Mouse (Mus musculus): ENCODE results near the gene Adamts9.

Gene Adamts9

DNA sequence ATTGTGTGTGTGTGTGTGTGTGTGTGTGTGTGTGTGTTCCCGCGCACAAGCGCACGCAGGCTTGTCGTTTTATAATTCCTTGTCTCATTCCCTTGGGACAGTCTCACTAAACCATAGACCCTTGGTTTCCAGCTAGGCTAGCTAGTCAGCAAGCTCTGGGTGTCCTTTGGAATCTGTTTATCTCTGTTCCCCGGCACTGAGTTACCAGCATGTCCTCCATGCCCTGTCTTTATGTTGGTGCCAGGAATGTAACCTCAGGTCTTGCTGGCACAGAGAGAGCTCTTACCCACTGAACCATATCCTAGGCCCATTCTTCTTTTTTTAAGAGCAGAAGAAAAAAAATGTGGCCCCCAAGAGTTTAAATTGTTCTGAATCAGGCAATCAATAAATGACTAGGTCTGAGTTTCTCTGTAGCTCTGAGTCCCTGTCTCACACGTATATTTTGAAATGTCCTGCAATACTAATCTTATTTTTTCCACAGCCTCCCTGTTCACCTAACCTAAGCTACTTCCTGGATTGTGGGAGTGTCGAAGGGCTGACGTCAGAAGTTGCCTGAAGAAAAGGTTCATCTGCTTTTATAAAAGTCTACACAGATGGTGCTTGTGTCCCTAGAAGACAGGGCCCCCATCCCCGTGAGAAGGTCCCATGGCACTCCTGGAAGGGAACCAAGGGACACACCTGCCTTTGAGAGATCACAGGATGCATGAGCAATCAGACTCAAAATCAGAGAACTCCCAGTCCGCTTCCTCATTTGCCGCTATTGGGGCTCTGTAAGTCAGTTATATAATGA is 84.4 kb downstream of the Adamts9 start:
- peak; percentile 95 for DNase-seq

DNA sequence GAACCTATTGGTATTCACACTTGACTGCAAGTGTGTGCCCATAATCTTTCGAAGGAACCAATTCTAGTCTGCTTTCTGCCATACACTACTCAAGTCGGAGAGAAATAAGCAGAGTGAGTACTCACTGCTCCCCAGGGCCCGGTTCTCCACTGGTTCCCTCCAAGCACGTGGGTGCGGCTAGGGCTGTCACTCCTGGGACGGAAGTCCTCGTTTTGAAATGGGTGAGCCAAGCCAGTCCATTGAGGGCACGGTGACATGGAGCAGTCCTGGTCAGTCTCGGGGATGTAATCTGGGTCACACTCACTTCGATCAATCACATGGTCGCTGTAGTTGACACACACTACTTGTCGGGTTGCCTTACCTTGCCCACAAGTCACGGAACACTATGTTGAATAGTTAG is 85.5 kb downstream of the Adamts9 start:
- peak; percentile 90 for DNase-seq

DNA sequence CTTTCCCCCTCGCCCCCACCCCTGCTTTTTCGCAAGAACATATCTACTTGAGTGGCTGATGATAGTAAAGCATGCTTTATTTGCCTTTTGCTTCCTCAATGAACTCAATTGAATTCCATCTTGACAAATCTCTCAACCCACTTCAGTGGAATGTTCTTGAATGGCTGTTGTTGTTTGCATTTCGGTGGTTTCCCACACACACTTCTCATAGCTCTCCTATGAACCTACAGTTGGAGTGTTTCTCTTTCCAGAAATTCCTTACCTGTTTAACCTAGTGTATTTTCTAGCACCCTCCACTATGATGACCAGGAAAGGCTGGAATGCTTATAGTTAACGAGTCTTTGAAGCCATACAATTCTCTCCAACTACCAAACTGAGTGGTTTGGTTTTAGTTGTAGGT is 88.4 kb downstream of the Adamts9 start:
- peak; percentile 16 for DNase-seq

- peak; percentile 100 for DNase-seq
These were observed 93.0 kb downstream of the Adamts9 start for GRCm38 (mm10) chr6:92850250-92850649.

- peak; percentile 92 for DNase-seq
These were observed 94.1 kb downstream of the Adamts9 start for GRCm38 (mm10) chr6:92849208-92849607.

- peak; percentile 89 for DNase-seq
These were observed 96.7 kb downstream of the Adamts9 start for GRCm38 (mm10) chr6:92846614-92847013.

- no peak for DNase-seq
These were observed 97.4 kb downstream of the Adamts9 start for GRCm38 (mm10) chr6:92845898-92846297.

GRCm38 (mm10) chr6:92843474-92843873 is 99.8 kb downstream of the Adamts9 start:
- DNase-seq: peak; percentile 61

GRCm38 (mm10) chr6:92842000-92842399 is 101.3 kb downstream of the Adamts9 start:
- no peak for DNase-seq

GRCm38 (mm10) chr6:92831106-92831505 is 112.2 kb downstream of the Adamts9 start:
- peak; percentile 55 for DNase-seq

DNA sequence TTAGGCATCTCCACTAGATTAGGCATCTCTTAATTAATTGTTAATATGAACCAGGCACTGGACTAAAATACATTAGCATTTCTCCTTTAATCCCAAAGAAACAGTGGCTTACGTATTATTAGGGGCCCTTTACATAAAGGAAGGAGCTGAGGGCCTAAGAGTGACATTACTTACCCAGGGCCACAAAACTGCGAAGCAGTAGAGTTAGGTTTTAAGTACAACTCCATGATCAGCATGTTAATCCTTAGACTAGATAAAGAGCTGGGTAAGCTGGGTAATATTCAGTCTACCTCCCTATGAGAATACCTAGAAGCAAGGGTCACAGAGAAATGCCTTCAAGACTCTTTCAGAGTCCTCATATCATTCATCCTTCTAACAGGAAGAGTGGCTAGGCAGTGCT is 114.1 kb downstream of the Adamts9 start:
- no peak for DNase-seq

- peak; percentile 88 for DNase-seq
These were observed 115.9 kb downstream of the Adamts9 start for GRCm38 (mm10) chr6:92827360-92827759.

DNA sequence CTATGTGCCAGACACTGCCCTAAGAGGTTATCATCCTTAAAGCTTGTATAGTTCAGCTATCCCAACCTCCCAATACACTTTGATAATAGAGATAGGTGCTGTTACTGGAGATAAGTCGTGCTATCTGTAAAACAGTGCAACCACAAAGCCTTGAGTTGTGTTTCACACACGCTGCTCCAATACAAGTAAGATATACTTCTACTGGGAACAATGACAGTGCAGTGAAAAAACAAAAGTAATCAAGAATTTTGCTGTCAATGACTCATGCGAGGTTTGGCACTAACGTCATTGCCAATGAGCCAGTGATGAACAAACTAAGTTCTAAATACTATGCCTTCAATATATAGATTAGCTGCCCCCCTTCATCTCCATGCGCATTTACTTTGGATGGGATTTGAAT is 116.7 kb downstream of the Adamts9 start:
- DNase-seq: peak; percentile 59

DNA sequence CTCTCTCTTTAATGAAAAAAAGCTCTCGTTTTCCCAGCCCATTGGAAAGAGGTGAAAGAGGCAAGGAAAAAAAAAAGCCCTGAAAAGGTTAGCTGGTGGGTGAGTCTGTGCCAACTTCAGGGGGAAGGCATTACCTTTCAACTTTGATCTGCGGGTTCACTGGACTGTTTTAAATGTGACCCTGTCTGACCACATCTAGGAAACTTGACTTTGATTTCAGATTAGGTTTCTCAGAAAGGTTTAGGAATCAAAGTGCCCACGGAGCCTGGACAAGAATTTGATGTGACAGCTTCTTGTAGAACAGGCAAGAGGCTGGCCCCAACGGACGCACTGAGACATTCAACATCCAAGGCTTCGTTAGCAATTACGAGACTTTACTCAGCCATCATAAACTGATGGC is 119.3 kb downstream of the Adamts9 start:
- peak; percentile 35 for DNase-seq

DNA sequence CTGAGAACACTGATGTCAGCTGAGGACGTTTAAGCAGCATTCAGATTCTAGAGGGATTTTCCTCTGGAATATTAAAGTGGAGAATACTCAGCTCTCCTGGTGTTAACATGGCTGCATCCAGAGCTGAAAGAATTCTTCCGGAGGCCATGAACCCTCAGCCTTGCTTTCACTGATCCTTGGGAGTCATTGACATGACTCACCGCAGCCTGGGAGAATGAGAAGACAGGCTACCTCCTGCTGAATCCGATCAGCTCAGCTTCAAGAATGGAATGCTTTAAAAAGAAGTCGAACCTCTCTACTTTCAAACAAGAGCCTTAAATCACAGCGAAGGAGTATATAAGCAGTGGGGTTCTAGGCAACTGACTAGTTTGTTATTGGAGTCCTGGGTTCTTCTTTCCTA is 121.3 kb downstream of the Adamts9 start:
- peak; percentile 63 for DNase-seq

DNA sequence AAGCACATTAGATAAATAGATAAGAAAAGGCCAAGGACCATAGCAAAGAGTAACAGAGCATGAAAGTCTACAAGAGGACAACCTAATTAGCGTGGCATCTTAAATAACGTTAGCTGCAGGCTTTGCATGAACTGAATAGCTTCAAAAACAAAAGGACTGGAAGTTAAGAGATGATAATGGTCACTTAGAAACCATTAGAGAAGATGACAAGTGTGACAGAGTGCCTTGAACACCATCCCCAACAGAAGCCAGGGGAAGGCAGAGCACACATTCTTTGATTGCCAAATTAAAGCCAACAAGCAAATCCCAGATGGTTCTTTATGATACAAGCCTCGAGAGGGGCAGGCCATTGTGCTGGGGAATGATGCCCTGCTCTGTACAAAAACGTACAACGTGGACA is 121.7 kb downstream of the Adamts9 start:
- no peak for DNase-seq

GRCm38 (mm10) chr6:92817661-92818060 is 125.6 kb downstream of the Adamts9 start:
- DNase-seq: peak; percentile 8

- peak; percentile 88 for DNase-seq
These were observed 127.0 kb downstream of the Adamts9 start, which contains the start of gene A730049H05Rik for GRCm38 (mm10) chr6:92816311-92816751. Gene A730049H05Rik (plus strand): TSS chr6:92816478.

DNA sequence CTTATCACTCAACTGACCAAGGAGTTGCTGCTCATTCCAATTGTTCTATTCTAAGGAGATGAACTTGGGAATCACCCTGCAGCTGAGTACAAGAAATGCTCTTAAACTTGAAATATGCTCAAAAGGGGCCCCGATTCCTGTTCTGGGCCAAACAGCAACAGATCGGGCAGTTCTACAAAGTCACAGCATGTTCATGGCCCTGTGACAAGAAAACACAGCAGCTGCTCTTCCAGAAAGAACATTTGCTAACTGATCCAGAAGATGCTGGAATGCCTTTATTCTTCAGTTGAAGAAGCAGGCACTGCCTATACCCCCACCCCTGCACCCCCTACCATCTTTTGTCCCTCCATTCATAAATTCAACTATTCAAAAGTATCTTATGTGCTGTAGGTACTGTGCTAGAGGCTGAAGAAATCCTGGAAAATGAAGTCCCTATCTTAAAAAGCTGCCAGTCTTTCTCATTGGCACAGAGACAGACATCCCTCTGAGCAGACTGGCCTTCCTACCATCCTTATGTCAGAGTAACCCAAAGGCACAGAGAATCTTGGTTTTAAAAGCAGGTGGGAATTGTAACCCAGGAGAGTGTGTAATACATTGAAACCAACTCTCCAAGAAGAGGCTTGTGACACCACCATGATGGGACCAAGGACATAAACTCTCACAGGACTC is 130.5 kb downstream of the Adamts9 start:
- DNase-seq: peak; percentile 94

GRCm38 (mm10) chr6:92811566-92811965 is 131.7 kb downstream of the Adamts9 start:
- peak; percentile 16 for DNase-seq

DNA sequence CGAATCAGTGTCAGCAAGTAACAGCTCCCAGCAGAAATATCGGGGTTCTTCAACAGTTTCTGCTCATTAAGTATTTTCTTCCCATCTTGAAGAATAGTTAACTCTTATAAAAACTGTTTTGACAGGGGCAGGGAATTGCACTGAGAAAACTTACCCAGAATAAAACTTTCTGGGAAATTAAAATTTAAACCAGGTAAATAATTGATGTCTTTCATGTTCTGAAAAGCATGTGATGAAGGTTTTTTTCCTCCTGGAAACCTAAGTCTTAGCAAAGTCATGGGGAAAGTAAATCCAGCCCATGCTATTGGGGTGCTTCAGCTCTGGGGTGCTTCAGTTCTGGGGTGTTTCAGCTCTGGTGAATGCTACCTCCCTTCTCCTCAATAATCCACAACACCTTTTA is 132.7 kb downstream of the Adamts9 start:
- no peak for DNase-seq

- DNase-seq: peak; percentile 30
These were observed 133.5 kb downstream of the Adamts9 start for GRCm38 (mm10) chr6:92809818-92810217.

GRCm38 (mm10) chr6:92804254-92804971 is 138.9 kb downstream of the Adamts9 start:
- DNase-seq: peak; percentile 34

Measured in heart, adult 11 months (tissue).